Mouse (Mus musculus): Measurements from ENCODE around the gene Egln1.

Egln1 gene

DNA sequence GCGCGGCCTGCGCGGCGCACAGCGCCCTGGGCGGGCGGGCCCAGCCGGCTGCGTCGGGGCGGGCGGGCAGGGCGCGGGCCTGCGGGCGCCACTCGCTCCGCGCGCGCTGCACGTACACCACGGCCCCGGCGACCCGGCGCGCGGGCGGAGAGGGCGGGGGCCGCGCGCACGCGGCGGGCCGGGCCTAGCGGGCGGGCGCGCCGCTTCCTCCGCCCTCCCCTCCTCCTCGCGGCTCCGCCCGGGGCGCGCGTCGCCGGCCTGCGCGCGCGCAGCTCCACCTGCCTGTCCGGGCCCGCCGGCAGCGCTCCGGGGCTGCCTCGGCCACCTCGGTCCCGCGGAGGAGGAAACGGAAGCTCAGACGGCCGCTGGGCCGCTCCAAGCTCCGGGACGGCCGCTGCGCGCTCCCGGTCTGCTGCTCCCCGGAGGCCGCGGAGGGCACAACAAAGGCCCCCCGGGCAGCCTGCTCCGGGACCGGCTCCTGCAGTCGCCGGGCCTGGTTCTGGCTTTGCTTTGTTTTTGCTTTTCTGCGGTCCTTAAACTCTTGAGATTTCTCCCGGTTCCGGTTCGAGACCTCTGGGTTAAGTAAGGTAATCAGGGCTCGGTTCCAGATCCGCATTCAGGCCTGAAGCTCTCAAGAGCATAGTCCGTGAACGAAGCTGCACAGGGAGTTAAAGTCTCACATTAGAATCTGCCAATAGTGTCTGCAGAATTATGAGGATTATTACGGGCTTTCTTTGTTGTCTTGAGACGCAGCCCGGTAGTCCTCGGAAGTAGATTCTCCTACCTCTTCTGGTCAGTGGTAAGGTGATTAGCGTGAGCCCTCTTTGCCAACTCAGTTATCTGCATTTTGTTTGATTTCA lies at the start of gene Egln1:
Gene Egln1 (minus strand): TSS at position 116 of the 860 bp plus-strand sequence.
- DNase-seq (ENCODE audit: low spot score), result peak; percentile 75

DNA sequence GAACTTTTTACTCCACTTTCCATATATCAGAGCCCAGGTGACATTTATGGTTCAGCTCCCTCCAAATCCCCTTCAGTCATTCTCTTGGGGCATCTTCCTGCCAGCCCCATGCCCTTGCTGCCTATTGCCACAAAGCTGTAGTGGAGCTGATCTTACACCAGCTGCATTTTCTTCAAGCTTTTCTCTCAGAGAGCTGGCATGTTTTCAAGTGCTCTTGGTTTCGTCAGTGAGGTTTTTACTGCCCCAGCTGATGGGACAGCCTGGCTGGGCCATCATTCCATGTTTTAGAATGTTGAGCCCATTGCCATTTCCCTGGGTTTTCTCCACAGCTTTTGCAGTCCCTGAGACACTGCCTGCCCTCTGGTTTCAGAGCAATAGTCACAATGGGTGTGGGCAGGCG lies 46.7 kb upstream of the Egln1 start:
- no peak for DNase-seq (ENCODE audit: low spot score)

- DNase-seq (ENCODE audit: low spot score), result no peak
These were observed 42.5 kb upstream of the Egln1 start for GRCm38 (mm10) chr8:124991668-124991926.

DNA sequence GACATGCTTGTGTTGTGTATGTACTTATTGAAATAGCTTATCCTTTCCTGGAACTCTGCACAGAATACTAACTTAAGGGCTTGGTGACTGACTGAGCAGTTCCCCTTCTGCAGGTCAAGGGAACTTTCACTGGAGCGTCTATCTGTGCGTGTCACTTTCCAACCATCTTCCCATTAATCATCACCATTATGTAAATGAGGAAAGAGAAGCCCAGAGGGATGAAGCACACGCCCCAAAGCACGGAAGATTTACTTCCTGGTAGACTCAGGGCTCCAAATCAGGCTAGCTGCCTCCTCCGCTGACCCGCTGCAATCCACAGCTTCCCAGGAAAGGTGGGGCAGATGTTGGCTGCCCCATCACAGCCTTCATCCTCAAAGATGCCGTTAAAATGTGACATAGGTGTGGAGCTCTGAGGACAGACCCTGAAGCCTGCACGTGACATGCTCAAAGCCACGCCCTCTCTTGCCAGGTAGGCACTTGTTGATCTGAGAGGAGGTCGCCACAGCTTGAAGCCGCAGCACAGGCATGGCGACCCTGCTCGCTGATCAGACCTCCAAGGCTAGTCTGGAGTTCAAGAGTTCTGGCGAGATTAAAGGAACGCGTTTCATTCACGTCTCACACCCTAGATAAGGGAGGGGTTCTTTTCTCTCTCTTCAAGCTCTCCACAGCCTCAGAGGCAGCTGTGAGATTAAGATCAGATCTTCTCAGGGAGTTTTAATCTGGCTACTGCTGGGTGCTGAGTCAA lies 42.0 kb upstream of the Egln1 start:
- DNase-seq (ENCODE audit: low spot score), result no peak

- DNase-seq (ENCODE audit: low spot score), result peak; percentile 48
These were observed 31.7 kb upstream of the Egln1 start for GRCm38 (mm10) chr8:124980828-124981227.

- peak; percentile 58 for DNase-seq (ENCODE audit: low spot score)
These were observed 30.9 kb upstream of the Egln1 start for GRCm38 (mm10) chr8:124980036-124980435.

DNA sequence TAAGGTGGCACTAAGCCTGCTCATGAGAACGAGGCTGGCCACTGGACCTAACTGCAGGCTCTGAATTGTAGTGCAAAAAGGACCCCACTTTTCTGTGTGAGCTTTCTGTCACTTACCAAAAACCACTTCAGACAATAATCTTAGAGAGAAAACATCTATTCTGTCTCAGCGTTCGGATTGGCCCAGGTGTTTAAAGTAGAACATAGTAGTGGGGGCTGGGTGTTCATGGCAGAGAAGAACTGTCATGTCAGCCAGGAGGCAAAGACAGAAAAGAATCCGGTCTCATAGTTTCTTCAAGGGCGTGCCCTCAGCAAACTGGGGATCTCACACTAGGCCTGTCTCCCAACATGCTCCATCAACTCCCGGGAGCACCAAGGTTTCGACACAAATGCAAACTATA lies 28.9 kb upstream of the Egln1 start:
- DNase-seq (ENCODE audit: low spot score), result no peak

DNA sequence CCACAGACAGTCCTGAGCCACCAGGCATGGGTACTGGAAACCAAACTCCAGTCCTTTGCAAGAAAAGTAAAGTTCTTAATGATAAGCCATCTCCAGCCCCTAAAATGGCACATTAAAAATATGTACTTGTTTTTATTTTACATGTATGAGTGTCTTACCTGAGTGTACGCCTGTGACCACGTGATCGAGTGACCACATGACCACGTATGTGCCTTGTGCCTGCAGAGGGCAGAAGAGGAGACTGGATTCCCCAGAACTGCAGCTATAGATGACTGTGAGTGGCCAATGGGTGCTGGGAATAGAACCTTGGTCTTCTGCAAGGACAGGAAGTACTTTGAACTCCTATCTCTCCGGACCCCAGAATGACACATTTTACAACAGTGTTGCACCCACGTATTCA lies 27.1 kb upstream of the Egln1 start:
- no peak for DNase-seq (ENCODE audit: low spot score)

DNA sequence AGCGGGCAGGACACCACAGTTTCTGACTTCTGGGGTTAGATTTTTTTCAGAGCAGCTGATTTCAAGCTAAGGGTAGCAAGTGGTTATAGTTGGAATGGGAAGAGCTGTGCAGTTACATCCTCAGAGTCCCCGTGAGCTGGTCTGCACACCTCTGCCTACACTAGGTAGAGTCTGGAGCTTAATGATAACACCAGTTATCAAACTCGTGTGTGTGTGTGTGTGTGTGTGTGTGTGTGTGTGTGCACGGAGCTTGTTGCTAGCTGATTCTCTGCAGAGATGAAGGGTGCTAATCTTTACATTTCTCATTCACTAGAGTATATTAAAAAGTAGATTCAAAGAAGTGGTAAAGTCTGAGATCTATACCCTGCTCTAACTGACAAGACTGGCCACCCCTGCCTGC lies 25.1 kb upstream of the Egln1 start:
- DNase-seq (ENCODE audit: low spot score), result no peak

DNA sequence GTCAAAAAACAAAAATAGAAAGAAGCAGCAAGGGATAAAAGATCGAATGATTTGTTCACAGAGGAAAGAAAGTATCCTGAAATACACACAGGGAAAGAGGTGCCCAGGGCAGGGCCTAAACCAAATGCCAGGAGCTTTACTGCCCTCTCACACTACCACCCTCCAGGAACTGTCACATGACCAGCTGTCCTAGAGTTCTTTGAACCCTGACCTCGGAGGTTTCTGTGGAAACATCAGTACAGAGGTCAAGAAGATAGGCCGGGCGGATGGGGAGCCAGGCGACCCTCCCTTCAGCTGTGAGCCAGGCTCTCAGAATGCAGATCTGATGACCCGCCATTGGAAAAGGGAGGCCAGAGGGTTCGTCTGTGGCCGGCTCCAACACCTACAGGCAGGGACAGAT lies 24.1 kb upstream of the Egln1 start:
- DNase-seq (ENCODE audit: low spot score), result no peak

GRCm38 (mm10) chr8:124970312-124970933 lies 21.3 kb upstream of the Egln1 start:
- DNase-seq (ENCODE audit: low spot score), result no peak

GRCm38 (mm10) chr8:124964966-124965365 lies 15.8 kb upstream of the Egln1 start:
- no peak for DNase-seq (ENCODE audit: low spot score)

DNA sequence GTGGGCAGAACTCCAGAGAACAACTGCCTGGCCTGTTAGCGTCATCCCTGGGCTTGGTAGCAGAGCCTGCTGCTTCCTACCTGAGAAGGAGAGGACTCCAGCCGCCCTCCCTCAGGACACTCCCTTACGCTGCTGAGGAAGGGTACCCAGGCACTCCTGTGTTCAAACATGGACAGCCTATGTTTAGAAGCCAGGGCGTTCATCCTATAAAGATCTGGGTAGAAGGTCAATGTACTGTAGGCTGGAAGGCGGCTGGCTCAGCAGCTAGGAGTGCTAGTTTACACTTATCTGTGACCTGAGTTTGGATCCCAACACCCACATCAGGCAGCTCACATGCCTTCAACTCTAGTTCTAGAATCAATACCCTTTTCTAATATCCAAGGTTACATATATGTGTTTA lies 14.1 kb upstream of the Egln1 start:
- no peak for DNase-seq (ENCODE audit: low spot score)

- no peak for DNase-seq (ENCODE audit: low spot score)
These were observed 11.2 kb upstream of the Egln1 start for GRCm38 (mm10) chr8:124960226-124960880.

GRCm38 (mm10) chr8:124959462-124960225 lies 10.5 kb upstream of the Egln1 start:
- DNase-seq (ENCODE audit: low spot score), result no peak

- DNase-seq (ENCODE audit: low spot score), result no peak
These were observed 5.5 kb upstream of the Egln1 start for GRCm38 (mm10) chr8:124954572-124955082.

DNA sequence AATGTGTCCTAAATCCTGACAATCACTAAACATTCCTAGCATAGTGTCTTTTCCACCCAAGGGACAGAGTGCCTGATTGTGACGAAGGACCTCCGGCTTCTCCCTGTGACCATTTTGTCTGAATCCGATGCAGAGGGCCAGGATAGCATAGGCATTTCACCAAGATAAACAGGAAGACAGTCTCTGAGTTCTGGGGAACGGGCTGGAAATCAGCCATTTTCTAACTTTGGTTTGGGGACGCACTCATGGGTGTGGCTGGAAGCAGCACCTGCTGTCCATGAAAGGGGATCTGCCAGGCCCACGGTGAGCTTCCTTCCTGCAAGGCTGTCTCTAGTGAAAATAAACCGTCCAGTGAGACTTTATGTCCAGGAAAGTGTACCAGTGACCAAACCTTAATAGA lies 4.1 kb upstream of the Egln1 start:
- DNase-seq (ENCODE audit: low spot score), result no peak

GRCm38 (mm10) chr8:124950865-124951264 lies 1.7 kb upstream of the Egln1 start:
- no peak for DNase-seq (ENCODE audit: low spot score)

GRCm38 (mm10) chr8:124950069-124950456 lies 939 bp upstream of the Egln1 start:
- DNase-seq (ENCODE audit: low spot score), result no peak

DNA sequence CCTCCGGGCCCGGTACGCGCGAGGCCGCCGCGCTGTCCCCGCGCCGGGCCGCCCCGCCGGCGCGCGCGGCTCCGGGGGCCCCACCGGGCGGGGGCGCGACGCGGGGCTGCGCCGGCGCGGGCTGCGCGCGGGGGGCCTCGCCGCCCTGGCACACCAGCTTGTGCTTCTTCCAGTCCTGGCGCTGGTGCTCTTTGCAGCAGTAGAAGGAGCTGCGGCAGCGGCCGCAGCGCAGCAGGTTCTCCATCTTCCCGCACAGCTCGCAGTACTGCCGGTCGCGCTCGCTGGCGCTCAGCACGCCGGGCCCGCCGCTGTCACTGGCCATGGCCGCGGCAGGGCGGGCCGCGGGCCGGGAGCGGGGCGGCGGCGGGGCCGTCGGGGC lies 402 bp downstream of the Egln1 start:
- no peak for DNase-seq (ENCODE audit: low spot score)

DNA sequence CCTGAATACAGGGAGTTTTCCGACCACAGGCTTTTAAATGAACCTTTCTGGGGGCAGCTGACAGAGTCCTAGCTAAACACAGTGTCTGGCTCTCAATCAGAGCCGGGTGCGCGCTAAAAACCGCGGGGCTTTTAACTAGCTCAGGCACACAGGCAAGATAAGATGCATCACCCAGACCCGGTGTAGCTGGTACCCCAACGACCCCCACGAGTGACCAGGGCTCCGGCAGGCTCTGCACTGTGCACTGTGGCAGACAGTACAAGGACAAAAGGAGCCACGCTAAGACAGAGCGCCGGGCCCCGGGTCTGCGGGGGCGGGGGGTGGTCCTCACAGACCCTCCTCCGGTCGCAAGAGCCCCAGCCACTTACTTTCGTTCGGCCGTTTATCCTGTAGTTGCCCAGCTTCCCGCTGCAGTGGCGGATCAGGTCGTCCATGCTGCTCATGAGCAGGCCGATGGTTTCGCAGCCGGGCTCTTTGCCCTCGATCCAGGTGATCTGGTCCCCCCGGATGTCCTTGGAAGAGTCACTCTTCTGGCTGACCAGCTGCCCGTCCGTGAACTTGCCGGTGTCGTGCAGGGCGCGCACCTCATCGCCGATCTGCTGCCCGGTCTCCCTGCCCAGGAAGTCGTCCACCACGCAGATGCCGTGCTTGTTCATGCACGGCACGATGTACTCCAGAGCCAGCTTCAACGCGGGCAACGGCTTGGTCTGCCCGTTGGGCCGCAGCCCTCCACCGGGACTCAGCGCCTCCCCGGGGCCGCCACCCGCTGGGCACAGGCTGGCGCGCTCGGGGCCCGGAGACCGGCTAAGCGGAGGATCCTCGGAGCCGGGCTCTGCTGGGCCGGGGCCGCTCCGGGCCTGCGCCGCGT lies 1.0 kb downstream of the Egln1 start:
- DNase-seq (ENCODE audit: low spot score), result peak; percentile 54
